Mouse (Mus musculus) liver, embryonic 13.5 days (tissue): ENCODE data around the gene Cdx4. TPM values are rescaled to one million over a fixed set of nuclear protein-coding genes. Genes with fewer than 3 reads are reported as not detected.

Source experiments
- polyA plus RNA-seq: library from polyadenylated mRNA; unstranded; fragments of >200 nt; fragmentation: Nextera tagmentation; extraction: Ambion mirVana; gene quantifications from 2 replicates; pipeline ENCODE4 v1.2.1, GENCODE M21; 2015

Gene Cdx4
- polyA plus RNA-seq, 1 experiment from 2014 or later, result not detected

Other genes with a start within 250 kb of the Cdx4 start
- gene Nap1l2, start 134.8 kb upstream of the Cdx4 start, polyA plus RNA-seq, result 0.10 TPM in 1 of 2 replicates, not detected in the other
- 0.35 and 0.52 TPM in 2 replicates for gene Chic1, start 35.1 kb downstream of the Cdx4 start, polyA plus RNA-seq
- not detected in 2 replicates for gene Tsx, start 93.1 kb downstream of the Cdx4 start, polyA plus RNA-seq
- not detected in 2 replicates for gene Gm26992, start 100.6 kb downstream of the Cdx4 start, polyA plus RNA-seq